Mouse (Mus musculus): Measurements from ENCODE around the gene Ypel1. TPM values are rescaled to one million over a fixed set of nuclear protein-coding genes. Genes with fewer than 3 reads are reported as not detected.

Ypel1 gene
- polyA plus RNA-seq, 1 experiment from 2014 or later: 150 TPM

GRCm38 (mm10) chr16:17131191-17132088, 61.9 kb downstream of the Ypel1 start:
- Histone ChIP-seq H3K36me3 (ENCODE audit: control insufficient read depth, insufficient read depth, low read length) (no peaks in the 10 kb centered on the region), H3K4me1 (ENCODE audit: control insufficient read depth, insufficient read depth, low read length) (peaks cover 13% of the 10 kb centered on the region), H3K27me3 (ENCODE audit: control insufficient read depth, insufficient read depth, low read depth, low read length) (no peaks in the 10 kb centered on the region), H3K9me3 (replicated peaks; ENCODE audit: control insufficient read depth, low read length, poor library complexity, severe bottlenecking) (no peaks in the 10 kb centered on the region), H3K4me3 (ENCODE audit: low read depth, low read length) (peak overlapping the region; percentile 89), H3K27ac (ENCODE audit: low read length) (peak overlapping the region; percentile 77), H3K9ac (ENCODE audit: low read depth, low read length) (peak overlapping the region; percentile 77), H3K4me2 (ENCODE audit: low read length) (peak overlapping the region; percentile 99)
- no peak for ATAC-seq
- WGBS: 4% methylated on average over 43 of the region's 43 CpGs

GRCm38 (mm10) chr16:17132089-17132905, 62.8 kb downstream of the Ypel1 start, which contains the start of gene Sdf2l1:
Gene Sdf2l1, minus strand, starts transcription at chr16:17132383.
- H3K36me3 ChIP-seq (ENCODE audit: control insufficient read depth, insufficient read depth, low read length): no peaks in the 10 kb centered on the region
- peak within 1 kb of the TSS; percentile 77 for H3K27ac ChIP-seq (ENCODE audit: low read length)
- H3K27me3 ChIP-seq (ENCODE audit: control insufficient read depth, insufficient read depth, low read depth, low read length): no peaks in the 10 kb centered on the region
- peak within 1 kb of the TSS; percentile 77 for H3K9ac ChIP-seq (ENCODE audit: low read depth, low read length)
- H3K4me3 ChIP-seq (ENCODE audit: low read depth, low read length): peak within 1 kb of the TSS; percentile 89
- peaks cover 13% of the 10 kb centered on the region for H3K4me1 ChIP-seq (ENCODE audit: control insufficient read depth, insufficient read depth, low read length)
- no peaks in the 10 kb centered on the region for H3K9me3 ChIP-seq (replicated peaks; ENCODE audit: control insufficient read depth, low read length, poor library complexity, severe bottlenecking)
- peak within 1 kb of the TSS; percentile 99 for H3K4me2 ChIP-seq (ENCODE audit: low read length)
- under 1% methylated on average over 47 of the region's 47 CpGs for WGBS
- peak; percentile 99 for ATAC-seq

GRCm38 (mm10) chr16:17132906-17133200, 63.4 kb downstream of the Ypel1 start:
- Histone ChIP-seq H3K4me1 (ENCODE audit: control insufficient read depth, insufficient read depth, low read length) (peaks cover 13% of the 10 kb centered on the region), H3K4me2 (ENCODE audit: low read length) (peak overlapping the region; percentile 99), H3K9me3 (replicated peaks; ENCODE audit: control insufficient read depth, low read length, poor library complexity, severe bottlenecking) (no peaks in the 10 kb centered on the region), H3K36me3 (ENCODE audit: control insufficient read depth, insufficient read depth, low read length) (no peaks in the 10 kb centered on the region), H3K4me3 (ENCODE audit: low read depth, low read length) (peak overlapping the region; percentile 89), H3K27ac (ENCODE audit: low read length) (no peak overlapping the region), H3K9ac (ENCODE audit: low read depth, low read length) (no peak overlapping the region), H3K27me3 (ENCODE audit: control insufficient read depth, insufficient read depth, low read depth, low read length) (no peaks in the 10 kb centered on the region)
- 34% methylated on average over 7 of the region's 7 CpGs for whole genome bisulfite sequencing
- ATAC-seq: no peak

MicroRNA genes within 50 kb of the gene (microRNA counts, 519-probe panel; counts per million panel counts)
- microRNA mmu-miR-130b (3,081 counts per million, percentile 89 among the panel's probes with 10 or more counts), microRNA mmu-miR-301b (2,499 counts per million, percentile 75 among the panel's probes with 10 or more counts)

Small RNA genes within 50 kb of the gene (microRNA-seq; reads per million reads assigned to microRNA genes)
- gene Mir130b (6,244 reads per million, percentile 93 among the genes with 10 or more reads in this experiment), gene Mir301b (173 reads per million, percentile 59 among the genes with 10 or more reads in this experiment)

Other genes starting within 250 kb of the Ypel1 start
- 24.0 and 24.5 TPM in 2 replicates for gene Spag6l, start 240.2 kb upstream of the Ypel1 start, polyA plus RNA-seq (2015; fragmentation: Nextera tagmentation; extraction: Ambion mirVana)
- not detected in 2 replicates for gene Igll1, start 205.7 kb upstream of the Ypel1 start, polyA plus RNA-seq (2015; fragmentation: Nextera tagmentation; extraction: Ambion mirVana)
- gene Top3b, start 199.0 kb upstream of the Ypel1 start, polyA plus RNA-seq (2015; fragmentation: Nextera tagmentation; extraction: Ambion mirVana): 72.5 and 73.1 TPM in 2 replicates
- gene Vpreb1, start 198.9 kb upstream of the Ypel1 start, polyA plus RNA-seq (2015; fragmentation: Nextera tagmentation; extraction: Ambion mirVana): 0.70 and 0.95 TPM in 2 replicates
- 29.3 and 30.0 TPM in 2 replicates for gene Ppm1f, start 173.2 kb upstream of the Ypel1 start, polyA plus RNA-seq (2015; fragmentation: Nextera tagmentation; extraction: Ambion mirVana)
- gene Mapk1, start 86.3 kb upstream of the Ypel1 start, polyA plus RNA-seq (2015; fragmentation: Nextera tagmentation; extraction: Ambion mirVana): 182 and 189 TPM in 2 replicates
- gene Ppil2, start 41.6 kb downstream of the Ypel1 start, polyA plus RNA-seq (2015; fragmentation: Nextera tagmentation; extraction: Ambion mirVana): 147 and 153 TPM in 2 replicates
- gene 2610318N02Rik, start 55.5 kb downstream of the Ypel1 start, polyA plus RNA-seq (2015; fragmentation: Nextera tagmentation; extraction: Ambion mirVana): 10.0 and 14.9 TPM in 2 replicates
- gene Sdf2l1, start 62.7 kb downstream of the Ypel1 start, polyA plus RNA-seq (2015; fragmentation: Nextera tagmentation; extraction: Ambion mirVana): 26.3 and 26.6 TPM in 2 replicates
- gene Ydjc, start 74.9 kb downstream of the Ypel1 start, polyA plus RNA-seq (2015; fragmentation: Nextera tagmentation; extraction: Ambion mirVana): 42.0 and 51.3 TPM in 2 replicates
- 3.3 and 4.4 TPM in 2 replicates for gene Ccdc116, start 77.5 kb downstream of the Ypel1 start, polyA plus RNA-seq (2015; fragmentation: Nextera tagmentation; extraction: Ambion mirVana)
- 264 and 291 TPM in 2 replicates for gene Ube2l3, start 133.0 kb downstream of the Ypel1 start, polyA plus RNA-seq (2015; fragmentation: Nextera tagmentation; extraction: Ambion mirVana)
- gene Rimbp3, start 138.9 kb downstream of the Ypel1 start, polyA plus RNA-seq (2015; fragmentation: Nextera tagmentation; extraction: Ambion mirVana): 2.3 and 2.7 TPM in 2 replicates
- gene Hic2, start 163.9 kb downstream of the Ypel1 start, polyA plus RNA-seq (2015; fragmentation: Nextera tagmentation; extraction: Ambion mirVana): 7.6 and 9.5 TPM in 2 replicates
- gene Tmem191c, start 206.4 kb downstream of the Ypel1 start, polyA plus RNA-seq (2015; fragmentation: Nextera tagmentation; extraction: Ambion mirVana): 77.9 and 94.8 TPM in 2 replicates

Measured in midbrain, embryonic 16.5 days (tissue).